Mouse (Mus musculus): Measurements from ENCODE around the gene Tiam2.

Tiam2 gene

GRCm38 (mm10) chr17:3453946-3454345 is 127.6 kb downstream of the Tiam2 start:
- no peak for DNase-seq

DNA sequence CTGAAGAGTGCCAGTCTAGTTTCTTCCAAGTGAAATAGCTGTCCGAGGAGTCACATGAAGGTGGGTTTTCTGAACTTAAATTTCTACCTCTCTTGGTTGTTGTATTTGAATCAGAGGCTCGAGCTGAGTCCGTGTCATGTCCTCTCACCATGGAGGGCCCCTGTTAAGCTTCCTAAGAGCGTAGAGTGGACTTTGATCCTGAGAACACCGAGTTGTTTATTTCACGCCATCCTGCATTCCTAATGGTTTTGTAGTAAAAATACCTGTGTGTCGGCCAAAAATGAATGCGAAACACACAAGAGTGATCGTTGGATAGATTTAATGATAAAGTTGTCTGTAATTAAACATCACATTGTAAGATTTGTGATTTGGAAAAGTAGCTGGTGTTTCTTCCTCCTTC is 128.5 kb downstream of the Tiam2 start:
- no peak for DNase-seq

DNA sequence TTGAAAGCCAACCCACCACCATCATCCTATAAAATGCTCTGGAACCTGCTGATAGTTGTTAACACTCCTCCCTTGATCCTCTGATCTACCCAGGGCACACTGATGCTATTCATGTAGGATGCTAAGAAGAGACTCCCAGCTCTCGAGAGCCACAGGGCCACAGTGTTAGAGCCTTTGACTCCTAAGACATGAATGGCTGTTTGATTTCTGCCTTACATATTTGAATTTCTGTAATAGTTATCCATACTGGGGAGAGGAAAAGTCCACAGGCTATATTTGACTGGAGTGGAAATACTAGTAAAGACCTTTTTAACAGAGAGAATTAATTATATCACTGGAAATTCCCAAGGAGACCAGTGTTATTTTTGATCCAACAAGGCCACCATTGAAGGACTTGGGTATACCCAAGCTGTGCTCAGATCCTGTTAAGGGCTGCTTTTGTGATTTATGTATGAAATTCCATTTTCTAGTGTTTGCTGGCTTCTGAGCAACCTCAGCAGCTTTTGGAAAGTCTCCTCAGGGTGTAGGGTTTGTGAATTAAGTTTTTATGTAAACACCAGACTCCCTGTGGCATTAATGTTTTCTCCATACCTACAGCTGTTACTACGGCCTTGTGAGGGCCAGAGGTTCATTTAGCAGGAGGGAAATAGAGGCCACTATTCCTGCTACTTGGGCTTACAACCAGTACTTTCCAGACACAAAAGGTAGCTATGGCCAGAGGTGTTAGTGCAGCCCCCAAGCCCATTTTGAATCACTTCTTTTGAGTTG is 131.7 kb downstream of the Tiam2 start:
- no peak for DNase-seq

GRCm38 (mm10) chr17:3465861-3466260 is 139.5 kb downstream of the Tiam2 start:
- no peak for DNase-seq

DNA sequence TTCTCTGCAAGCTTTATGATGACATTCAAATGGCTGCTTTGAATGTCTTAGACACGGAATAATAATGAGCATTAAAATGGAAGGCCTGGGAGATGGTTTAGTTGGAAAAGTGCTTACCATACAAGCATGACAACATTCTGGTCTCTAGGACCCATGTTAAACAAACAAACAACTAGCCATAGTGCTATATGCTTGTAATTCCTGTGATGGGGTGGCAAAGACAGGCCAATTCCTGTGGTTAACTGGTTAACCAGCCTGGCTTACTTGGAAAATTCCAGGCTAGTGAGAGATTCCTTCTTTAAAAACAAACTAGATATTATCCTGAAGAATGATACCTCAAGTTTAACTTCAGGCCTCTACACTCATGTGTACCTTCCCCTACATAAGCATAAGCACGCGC is 140.3 kb downstream of the Tiam2 start:
- DNase-seq, result no peak

DNA sequence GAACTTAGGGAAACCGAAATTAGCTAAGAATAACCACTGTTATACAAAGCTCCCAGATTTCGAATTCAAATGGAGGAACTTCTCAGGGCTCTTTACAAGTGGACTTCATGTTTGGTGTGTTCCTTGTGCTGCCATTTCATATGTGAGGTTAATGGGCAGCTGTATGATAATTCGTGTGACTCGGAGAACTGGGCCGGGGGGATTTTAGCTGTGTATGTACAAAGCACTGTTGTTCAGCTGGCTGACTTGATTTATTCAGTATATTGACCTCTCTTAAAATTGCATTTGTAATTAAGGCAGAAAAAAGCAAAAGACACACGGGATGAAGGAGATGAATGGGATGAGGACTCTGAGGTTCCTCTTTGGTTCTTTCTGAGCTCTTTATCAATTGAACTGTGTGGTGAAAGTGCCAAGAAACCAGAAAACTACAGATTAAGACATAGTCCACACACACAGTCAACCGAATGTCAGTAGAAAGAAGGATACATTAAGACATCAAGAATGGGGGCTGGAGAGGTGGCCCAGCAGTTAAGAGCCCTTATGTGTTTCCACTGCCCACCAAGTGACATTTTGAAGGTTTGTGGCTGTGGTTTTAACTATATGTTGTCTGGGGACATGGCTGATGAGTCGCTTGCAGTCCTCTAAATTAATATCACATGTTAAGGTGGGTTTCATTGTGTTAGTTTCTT is 141.4 kb downstream of the Tiam2 start:
- DNase-seq, result no peak

- DNase-seq, result no peak
Observed at GRCm38 (mm10) chr17:3472018-3472417, 145.6 kb downstream of the Tiam2 start.

DNA sequence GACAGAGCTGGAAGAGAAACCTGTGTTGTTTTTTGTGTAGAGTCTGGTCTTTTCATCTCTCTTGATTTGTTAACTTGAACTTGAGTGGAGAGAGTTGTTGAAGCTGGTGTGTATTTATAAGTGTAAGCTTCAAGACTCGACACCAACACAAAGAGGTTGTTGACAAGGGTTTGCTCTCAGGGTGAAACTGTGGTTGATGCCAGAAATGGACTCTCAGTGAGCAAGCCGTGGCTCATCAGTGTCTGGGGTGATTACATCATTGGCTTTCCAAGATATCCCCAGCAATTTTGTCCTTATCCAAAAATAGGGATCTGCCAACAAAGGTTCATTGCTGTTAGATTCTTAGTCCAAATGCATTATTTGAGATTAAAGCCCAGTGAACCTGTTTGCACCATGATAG is 150.2 kb downstream of the Tiam2 start:
- no peak for DNase-seq

DNA sequence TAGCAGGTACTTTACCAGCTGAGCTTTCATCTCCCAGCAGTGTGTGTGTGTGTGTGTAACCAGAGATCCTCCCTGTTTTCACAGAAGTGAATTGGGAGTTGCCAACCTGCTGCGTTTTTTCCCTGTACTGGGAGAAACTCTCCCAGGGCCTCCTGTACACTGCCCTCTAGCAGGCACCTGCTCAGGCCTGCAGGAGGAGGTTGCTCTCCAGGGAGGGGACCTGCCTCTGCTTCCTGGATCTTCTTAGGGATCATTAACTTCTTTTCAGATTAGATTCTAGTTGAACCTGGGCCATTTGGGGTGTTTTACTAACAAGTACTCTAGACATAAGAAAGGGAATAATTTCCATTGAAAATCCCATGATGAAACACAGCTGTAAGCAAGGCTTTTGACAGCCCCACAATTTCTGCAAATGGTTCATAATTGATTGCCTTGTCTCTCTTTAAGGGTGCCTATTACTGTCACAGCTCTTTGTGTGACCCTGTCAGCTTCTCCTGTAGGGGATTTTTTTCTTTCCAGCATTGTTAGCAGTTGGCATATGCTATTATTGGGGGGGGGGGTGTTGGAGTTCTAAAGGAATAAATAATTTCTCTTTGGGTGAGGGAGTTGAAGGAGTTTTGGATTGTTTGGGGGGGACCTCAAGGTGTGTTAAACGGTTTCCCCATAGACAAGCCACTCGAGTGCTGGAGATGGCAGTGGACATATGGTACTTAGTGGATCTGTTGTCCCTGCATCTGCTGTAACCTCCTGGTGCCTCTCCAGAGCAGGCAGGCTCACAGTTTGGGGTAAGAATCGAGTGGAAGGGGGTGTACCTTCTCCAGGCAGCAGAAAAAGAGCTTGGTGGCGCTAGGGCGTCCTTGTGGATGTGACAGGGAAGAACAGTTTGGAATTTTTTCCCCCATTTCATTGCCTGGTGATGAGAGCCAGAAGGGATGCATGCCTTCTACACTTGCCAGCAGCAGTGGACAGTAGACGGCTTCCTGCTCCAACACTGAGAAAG is 155.5 kb downstream of the Tiam2 start:
- DNase-seq, result peak; percentile 76

- no peak for DNase-seq
Observed at GRCm38 (mm10) chr17:3483091-3483490, 156.7 kb downstream of the Tiam2 start.

GRCm38 (mm10) chr17:3485851-3486250 is 159.5 kb downstream of the Tiam2 start:
- DNase-seq, result no peak

- DNase-seq, result no peak
Observed at GRCm38 (mm10) chr17:3487211-3487610, 160.8 kb downstream of the Tiam2 start.

GRCm38 (mm10) chr17:3487721-3488601 is 161.6 kb downstream of the Tiam2 start:
- no peak for DNase-seq

GRCm38 (mm10) chr17:3490216-3490895 is 164.0 kb downstream of the Tiam2 start:
- no peak for DNase-seq

GRCm38 (mm10) chr17:3491065-3491464 is 164.7 kb downstream of the Tiam2 start:
- DNase-seq, result no peak

DNA sequence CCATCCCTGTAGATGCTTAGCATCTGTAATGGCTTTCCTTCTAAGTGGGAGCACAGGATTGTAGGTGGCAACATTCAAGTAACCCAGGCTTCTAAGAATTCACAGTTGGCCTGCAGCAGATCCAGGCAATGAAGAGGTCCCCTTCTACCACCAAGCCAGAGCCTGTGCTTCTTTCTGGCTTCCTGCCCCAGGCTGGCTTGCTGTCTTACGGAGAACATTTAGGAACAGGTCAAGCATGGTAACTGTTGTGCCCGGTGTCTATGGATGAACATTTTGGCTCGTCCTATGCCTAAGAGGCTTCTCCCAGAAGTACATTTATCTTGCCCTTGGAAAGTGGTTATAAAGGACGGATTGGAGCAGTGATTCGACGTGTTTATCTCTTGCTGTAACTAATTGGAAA is 165.3 kb downstream of the Tiam2 start:
- no peak for DNase-seq

DNA sequence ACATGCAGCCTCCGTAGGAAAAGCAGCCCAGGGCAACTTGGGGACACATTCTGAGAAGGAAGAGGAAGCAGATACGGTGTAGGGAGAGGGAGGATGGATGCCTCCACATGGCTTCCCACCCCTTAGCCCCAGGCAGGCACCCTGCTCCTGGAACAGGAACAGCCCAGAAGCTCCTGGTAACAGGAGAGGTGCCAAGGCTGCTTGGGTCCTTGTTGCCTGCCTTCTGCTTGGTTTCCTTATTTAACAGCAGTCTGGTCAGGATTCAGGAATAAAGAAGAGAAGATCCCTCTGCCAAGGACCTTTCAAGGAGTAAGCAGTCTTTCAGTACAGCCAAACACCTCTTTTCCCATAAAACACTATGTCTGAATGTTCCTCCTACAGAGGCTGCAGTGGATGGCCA is 169.2 kb downstream of the Tiam2 start:
- no peak for DNase-seq

DNA sequence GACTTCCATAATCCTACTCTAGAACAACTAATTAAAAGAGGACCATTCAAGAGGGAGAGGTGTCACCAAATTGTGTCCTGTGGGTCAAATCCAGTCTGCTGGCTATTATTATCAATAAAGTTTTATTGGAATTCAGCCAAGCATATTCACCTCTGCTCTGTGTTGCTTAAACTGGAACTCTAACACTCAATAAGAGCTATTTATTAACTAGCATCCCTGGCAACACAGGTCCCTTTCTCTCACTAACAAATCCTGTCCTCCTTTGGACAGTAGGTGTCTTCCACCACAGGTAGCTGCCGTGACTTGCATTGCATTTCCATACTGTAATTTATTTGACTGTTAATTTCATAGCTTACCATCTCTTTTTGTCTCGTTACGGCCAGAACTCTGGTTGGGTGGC is 169.7 kb downstream of the Tiam2 start:
- DNase-seq, result no peak

- DNase-seq, result no peak
Observed at GRCm38 (mm10) chr17:3498086-3498485, 171.7 kb downstream of the Tiam2 start.

- DNase-seq, result no peak
Observed at GRCm38 (mm10) chr17:3498580-3498979, 172.2 kb downstream of the Tiam2 start.

- DNase-seq, result no peak
Observed at GRCm38 (mm10) chr17:3499468-3499867, 173.1 kb downstream of the Tiam2 start.

- DNase-seq, result no peak
Observed at GRCm38 (mm10) chr17:3500076-3500475, 173.7 kb downstream of the Tiam2 start.

Measured in cerebellum, adult 9-11 months (tissue).